Mouse (Mus musculus) brain, embryonic 14.5 days (tissue): ENCODE measurements around the gene E430018J23Rik.

Experiments used
- CTCF ChIP-seq: fragments of 200-500 bp; IDR thresholded peaks from 2 replicates; pipeline ENCODE4 v1.5.1; 2012; ENCODE audit warnings: inconsistent platforms, mild to moderate bottlenecking, moderate library complexity, borderline replicate concordance; ENCODE audit not compliant: insufficient read depth, insufficient read length; ENCODE audit errors: extremely low read depth
- POLR2A ChIP-seq: fragments of 200-500 bp; IDR thresholded peaks from 2 replicates; pipeline ENCODE4 v1.6.1; 2012; ENCODE audit warnings: mild to moderate bottlenecking, inconsistent platforms, borderline replicate concordance; ENCODE audit not compliant: poor library complexity, insufficient read depth, insufficient read length, severe bottlenecking; ENCODE audit errors: extremely low read depth

- TF ChIP-seq POLR2A (no peak), CTCF (no peak)
These were observed 31.9 kb upstream of the E430018J23Rik start for GRCm38 (mm10) chr7:127425291-127425690.
